Mouse (Mus musculus) G1E (cell line): ENCODE data around the gene Scamp2. TPM values are rescaled to one million over a fixed set of nuclear protein-coding genes. Genes with fewer than 3 reads are reported as not detected.
A peak's percentile ranks its signal among the peaks of the same experiment; 100 is the strongest.

Experiments
- ATAC-seq: 2 replicates; pipeline ENCODE4 v1.8.0; 2016; ENCODE audit warnings: mild to moderate bottlenecking; ENCODE audit not compliant: insufficient number of reproducible peaks, poor library complexity, low FRiP score, severe bottlenecking; ENCODE audit errors: extremely low read depth
- DNase-seq: peaks from one replicate; pipeline ENCODE4 v3.0.0; 2012; ENCODE audit warnings: low spot score
- H3K27me3 ChIP-seq: 2 replicates; pipeline ENCODE4 v1.6.1; 2012; ENCODE audit warnings: mild to moderate bottlenecking, low read length, inconsistent platforms; ENCODE audit not compliant: insufficient read depth
- H3K36me3 ChIP-seq: replicated peaks from 2 replicates; pipeline ENCODE3; 2012; ENCODE audit warnings: mild to moderate bottlenecking, inconsistent platforms
- H3K4me1 ChIP-seq: 2 replicates; pipeline ENCODE4 v1.6.1; 2012; ENCODE audit warnings: low read depth, low read length, inconsistent platforms, mixed read lengths; ENCODE audit not compliant: insufficient read depth
- H3K4me3 ChIP-seq: 2 replicates; pipeline ENCODE4 v1.5.1; 2012; ENCODE audit warnings: low read depth, mild to moderate bottlenecking, inconsistent platforms, low read length, moderate library complexity, mixed read lengths
- H3K9me3 ChIP-seq: replicated peaks from 2 replicates; pipeline ENCODE4 v1.6.1; 2012; ENCODE audit warnings: inconsistent platforms
- CTCF ChIP-seq: IDR thresholded peaks from 2 replicates; pipeline ENCODE4 v1.5.1; 2012; ENCODE audit warnings: low read depth, low read length, inconsistent platforms, mixed read lengths
- GATA1 ChIP-seq: IDR thresholded peaks from 2 replicates; pipeline ENCODE4 v1.6.1; 2012; ENCODE audit warnings: borderline replicate concordance, low read length, inconsistent platforms, mixed read lengths
- GATA2 ChIP-seq: IDR thresholded peaks from 2 replicates; pipeline ENCODE4 v1.6.1; 2012; ENCODE audit warnings: low read depth, low read length, inconsistent platforms, borderline replicate concordance
- POLR2AphosphoS5 ChIP-seq: IDR thresholded peaks from 2 replicates; pipeline ENCODE4 v1.6.1; 2012; ENCODE audit warnings: low read depth, low read length, inconsistent platforms; ENCODE audit not compliant: insufficient replicate concordance
- TAL1 ChIP-seq: conservative IDR thresholded peaks from 2 replicates; pipeline ENCODE4 v1.6.1; 2012; ENCODE audit warnings: low read depth, low read length, inconsistent platforms, mixed read lengths
- polyA plus RNA-seq: library from polyadenylated mRNA; stranded (reverse); fragments of >175 nt; gene quantifications from 2 replicates; pipeline ENCODE4 v1.2.3, GENCODE M21; 2012
- total RNA-seq, 2 experiments: library from RNA; stranded (forward) in 1 of 2; stranded (reverse) in 1 of 2; fragments of 200-1000 nt in 1 of 2; fragments of >200 nt in 1 of 2; fragmentation: Nextera tagmentation in 1 of 2; gene quantifications; 2 replicates each; pipeline ENCODE4 v1.2.3; 2014 to 2017

Gene Scamp2
- total and polyA plus RNA-seq, 3 experiments: 16.6 to 26.6 (median 19.2) TPM

DNA sequence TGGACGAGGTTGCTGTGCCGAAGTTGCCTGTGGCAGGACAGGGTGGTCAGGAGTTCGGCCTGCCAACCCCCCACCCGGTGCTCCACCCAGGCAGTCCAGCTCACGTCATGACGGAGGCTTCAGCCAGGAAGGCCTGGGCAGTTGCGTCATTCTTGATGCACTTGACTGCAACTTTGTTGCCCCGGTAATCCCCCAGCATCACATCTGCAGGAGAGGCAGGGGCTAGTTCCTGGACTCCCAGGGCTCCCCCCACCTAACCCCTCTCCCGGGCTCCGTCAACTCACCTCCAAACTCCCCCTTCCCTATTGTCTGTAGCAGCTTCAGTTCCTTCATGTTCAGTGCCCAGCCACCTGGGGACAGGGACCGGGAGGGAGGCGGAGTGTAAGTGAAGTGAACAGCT, 68.0 kb downstream of the Scamp2 start:
- Histone ChIP-seq H3K27me3 (no peaks in the 10 kb centered on the region), H3K4me3 (no peak overlapping the region), H3K36me3 (peaks cover 100% of the 10 kb centered on the region), H3K9me3 (no peaks in the 10 kb centered on the region), H3K4me1 (peaks cover 67% of the 10 kb centered on the region)
- DNase-seq (no peak), ATAC-seq (no peak)
- TF ChIP-seq CTCF (no peak), GATA1 (no peak), GATA2 (no peak), TAL1 (no peak), POLR2AphosphoS5 (no peak)

- Histone ChIP-seq H3K27me3 (no peaks in the 10 kb centered on the region), H3K4me3 (no peak overlapping the region), H3K36me3 (peaks cover 100% of the 10 kb centered on the region), H3K4me1 (peaks cover 67% of the 10 kb centered on the region), H3K9me3 (no peaks in the 10 kb centered on the region)
- TF ChIP-seq CTCF (peak; percentile 96), POLR2AphosphoS5 (no peak)
- peak; percentile 50 for DNase-seq
- no peak for ATAC-seq
Observed at GRCm38 (mm10) chr9:57629118-57629874, 68.6 kb downstream of the Scamp2 start.

GRCm38 (mm10) chr9:57633481-57634024, 72.8 kb downstream of the Scamp2 start:
- DNase-seq (peak; percentile 34), ATAC-seq (no peak)
- TF ChIP-seq CTCF (no peak), GATA1 (no peak), TAL1 (no peak), GATA2 (no peak), POLR2AphosphoS5 (no peak)
- H3K4me3 ChIP-seq: no peak overlapping the region
- no peaks in the 10 kb centered on the region for H3K9me3 ChIP-seq
- H3K4me1 ChIP-seq: peaks cover 86% of the 10 kb centered on the region
- peaks cover 96% of the 10 kb centered on the region for H3K36me3 ChIP-seq
- H3K27me3 ChIP-seq: no peaks in the 10 kb centered on the region

- no peak for TF ChIP-seq GATA1
- no peak for ATAC-seq
- no peak for DNase-seq
- Histone ChIP-seq H3K36me3 (peaks cover 95% of the 10 kb centered on the region), H3K27me3 (no peaks in the 10 kb centered on the region), H3K4me3 (peak overlapping the region; percentile 68; the same call in 1 of the 2 replicates), H3K9me3 (no peaks in the 10 kb centered on the region), H3K4me1 (peaks cover 89% of the 10 kb centered on the region)
Observed at GRCm38 (mm10) chr9:57637272-57637671, 76.5 kb downstream of the Scamp2 start.

GRCm38 (mm10) chr9:57637741-57638322, 77.1 kb downstream of the Scamp2 start:
- Histone ChIP-seq H3K27me3 (no peaks in the 10 kb centered on the region), H3K9me3 (no peaks in the 10 kb centered on the region), H3K4me3 (peak overlapping the region; percentile 68; the same call in 1 of the 2 replicates), H3K36me3 (peaks cover 95% of the 10 kb centered on the region), H3K4me1 (peaks cover 93% of the 10 kb centered on the region)
- ATAC-seq (no peak), DNase-seq (peak; percentile 77)
- TF ChIP-seq POLR2AphosphoS5 (no peak), CTCF (no peak), TAL1 (no peak), GATA2 (no peak), GATA1 (no peak)

Other genes starting within 250 kb of the Scamp2 start
- 55.0 and 58.6 TPM in 2 replicates for gene Ppcdc, start 120.8 kb upstream of the Scamp2 start, total RNA-seq (2014; fragmentation: Nextera tagmentation)
- 26.0 and 29.9 TPM in 2 replicates for gene Ppcdc, start 120.8 kb upstream of the Scamp2 start, total RNA-seq (2017)
- 3.0 and 8.5 TPM in 2 replicates for gene Ppcdc, start 120.8 kb upstream of the Scamp2 start, polyA plus RNA-seq
- not detected in 2 replicates for gene Scamp5, start 92.9 kb upstream of the Scamp2 start, total RNA-seq (2014; fragmentation: Nextera tagmentation)
- gene Scamp5, start 92.9 kb upstream of the Scamp2 start, total RNA-seq (2017): 0.22 and 0.29 TPM in 2 replicates
- gene Scamp5, start 92.9 kb upstream of the Scamp2 start, polyA plus RNA-seq: 0.21 and 0.22 TPM in 2 replicates
- 10.8 and 17.4 TPM in 2 replicates for gene Rpp25, start 56.9 kb upstream of the Scamp2 start, total RNA-seq (2014; fragmentation: Nextera tagmentation)
- gene Rpp25, start 56.9 kb upstream of the Scamp2 start, total RNA-seq (2017): 2.9 and 5.4 TPM in 2 replicates
- gene Rpp25, start 56.9 kb upstream of the Scamp2 start, polyA plus RNA-seq: 5.4 and 6.2 TPM in 2 replicates
- gene Cox5a, start 39.7 kb upstream of the Scamp2 start, total RNA-seq (2014; fragmentation: Nextera tagmentation): 88.8 and 106 TPM in 2 replicates
- gene Cox5a, start 39.7 kb upstream of the Scamp2 start, total RNA-seq (2017): 129 and 181 TPM in 2 replicates
- gene Cox5a, start 39.7 kb upstream of the Scamp2 start, polyA plus RNA-seq: 455 and 528 TPM in 2 replicates
- 8.1 and 9.5 TPM in 2 replicates for gene Fam219b, start 23.4 kb upstream of the Scamp2 start, total RNA-seq (2014; fragmentation: Nextera tagmentation)
- gene Fam219b, start 23.4 kb upstream of the Scamp2 start, total RNA-seq (2017): 12.2 and 15.5 TPM in 2 replicates
- 11.3 and 16.8 TPM in 2 replicates for gene Fam219b, start 23.4 kb upstream of the Scamp2 start, polyA plus RNA-seq
- 11.1 and 12.3 TPM in 2 replicates for gene Mpi, start 8.2 kb upstream of the Scamp2 start, total RNA-seq (2014; fragmentation: Nextera tagmentation)
- gene Mpi, start 8.2 kb upstream of the Scamp2 start, total RNA-seq (2017): 12.1 and 12.5 TPM in 2 replicates
- gene Mpi, start 8.2 kb upstream of the Scamp2 start, polyA plus RNA-seq: 2.5 and 4.4 TPM in 2 replicates
- gene Ulk3, start 28.5 kb downstream of the Scamp2 start, total RNA-seq (2014; fragmentation: Nextera tagmentation): 14.1 and 14.3 TPM in 2 replicates
- 10.0 and 10.5 TPM in 2 replicates for gene Ulk3, start 28.5 kb downstream of the Scamp2 start, total RNA-seq (2017)
- gene Ulk3, start 28.5 kb downstream of the Scamp2 start, polyA plus RNA-seq: 3.3 and 3.4 TPM in 2 replicates
- not detected in 2 replicates for gene Cplx3, start 45.3 kb downstream of the Scamp2 start, total RNA-seq (2014; fragmentation: Nextera tagmentation)
- 0.11 TPM in 1 of 2 replicates, not detected in the other for gene Cplx3, start 45.3 kb downstream of the Scamp2 start, total RNA-seq (2017)
- gene Cplx3, start 45.3 kb downstream of the Scamp2 start, polyA plus RNA-seq: not detected in 2 replicates
- gene Lman1l, start 59.8 kb downstream of the Scamp2 start, total RNA-seq (2014; fragmentation: Nextera tagmentation): not detected in 2 replicates
- gene Lman1l, start 59.8 kb downstream of the Scamp2 start, total RNA-seq (2017): not detected in 2 replicates
- not detected in 2 replicates for gene Lman1l, start 59.8 kb downstream of the Scamp2 start, polyA plus RNA-seq
- 118 and 125 TPM in 2 replicates for gene Csk, start 92.7 kb downstream of the Scamp2 start, total RNA-seq (2014; fragmentation: Nextera tagmentation)
- 151 and 154 TPM in 2 replicates for gene Csk, start 92.7 kb downstream of the Scamp2 start, total RNA-seq (2017)
- gene Csk, start 92.7 kb downstream of the Scamp2 start, polyA plus RNA-seq: 311 and 332 TPM in 2 replicates
- not detected in 2 replicates for gene Cyp1a2, start 122.8 kb downstream of the Scamp2 start, total RNA-seq (2014; fragmentation: Nextera tagmentation)
- not detected in 2 replicates for gene Cyp1a2, start 122.8 kb downstream of the Scamp2 start, total RNA-seq (2017)
- not detected in 2 replicates for gene Cyp1a2, start 122.8 kb downstream of the Scamp2 start, polyA plus RNA-seq
- not detected in 2 replicates for gene Cyp1a1, start 127.0 kb downstream of the Scamp2 start, total RNA-seq (2014; fragmentation: Nextera tagmentation)
- gene Cyp1a1, start 127.0 kb downstream of the Scamp2 start, total RNA-seq (2017): not detected in 2 replicates
- gene Cyp1a1, start 127.0 kb downstream of the Scamp2 start, polyA plus RNA-seq: not detected in 2 replicates
- gene Edc3, start 147.6 kb downstream of the Scamp2 start, total RNA-seq (2014; fragmentation: Nextera tagmentation): 11.6 and 13.2 TPM in 2 replicates
- gene Edc3, start 147.6 kb downstream of the Scamp2 start, total RNA-seq (2017): 5.7 and 5.9 TPM in 2 replicates
- 9.5 and 9.8 TPM in 2 replicates for gene Edc3, start 147.6 kb downstream of the Scamp2 start, polyA plus RNA-seq
- 95.9 and 119 TPM in 2 replicates for gene Clk3, start 204.9 kb downstream of the Scamp2 start, total RNA-seq (2014; fragmentation: Nextera tagmentation)
- 53.8 and 56.8 TPM in 2 replicates for gene Clk3, start 204.9 kb downstream of the Scamp2 start, total RNA-seq (2017)
- gene Clk3, start 204.9 kb downstream of the Scamp2 start, polyA plus RNA-seq: 33.0 and 36.9 TPM in 2 replicates